Comparison of ENCODE assay signal across 10 mouse cellular contexts in the genomic region with DNA sequence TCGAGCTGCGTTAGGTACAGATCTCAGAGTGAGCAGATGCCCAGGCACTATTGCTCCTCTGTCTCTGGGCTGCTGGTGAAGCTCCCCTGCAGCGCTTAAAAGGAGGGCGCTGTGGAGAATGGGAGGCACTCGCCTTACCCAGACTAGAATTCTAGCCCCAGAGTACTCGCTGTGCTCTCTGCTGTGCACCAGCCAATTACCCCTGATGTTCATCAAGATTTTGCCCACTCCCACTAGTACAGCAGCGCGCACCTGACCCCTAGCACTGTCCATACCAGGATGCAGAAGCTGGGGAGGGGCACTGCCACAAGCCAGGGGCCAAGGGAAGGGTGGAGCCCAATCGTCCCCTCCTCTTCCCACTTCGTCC. TPM values are rescaled to one million over a fixed set of nuclear protein-coding genes. Genes with fewer than 3 reads are reported as not detected.
DNase-seq lines count a peak whose midpoint lies in the region; ATAC-seq and TF ChIP-seq lines count a peak whose summit lies in the region.
"Had no signal": no experiment of that assay in that cellular context is flagged by ENCODE, and none has a peak within 500 bp of the region (broad histone marks: within the 10 kb centered on the region; RNA-seq: fewer than 3 reads in every experiment).

No protein-coding gene starts in this region.

- 0 out of 2 replicates have a peak, but pooled peaks have one; percentile 8 for ATAC-seq in lung, embryonic 14.5 days (ENCODE audit: insufficient read depth)
- peak; percentile 55; the same call in 1 of the 2 replicates for ATAC-seq in forebrain, embryonic 11.5 days (replicated peaks; ENCODE audit: low FRiP score)
- ATAC-seq in intestine, embryonic 15.5 days = peak; percentile 39
- peak; percentile 81 for ATAC-seq in neural tube, embryonic 13.5 days (ENCODE audit: low read depth)

- DNase-seq in lung, embryonic 14.5 days = no peak
- DNase-seq in lung, postnatal 14 days = no peak
- no peak for DNase-seq in forebrain, embryonic 11.5 days (ENCODE audit: low spot score)
- no peak for DNase-seq in gastrocnemius, postnatal 10 days
- DNase-seq in layer of hippocampus, adult 9-10 months (ENCODE audit: low spot score) = no peak
- DNase-seq in kidney, adult 2 months = no peak

- no peak for TF ChIP-seq CTCF in lung, embryonic 14.5 days (IDR thresholded peaks at IDR 0.05; ENCODE audit: low read depth)
- no peak for TF ChIP-seq CTCF in kidney, adult 2 months (conservative IDR thresholded peaks at IDR 0.05; ENCODE audit: insufficient read depth, insufficient read length, low read depth, low read length)

- H3K4me2 ChIP-seq in lung, embryonic 14.5 days = peak overlapping the region; percentile 37; the same call in 1 of the 2 replicates
- peak overlapping the region; percentile 37; the same call in 1 of the 2 replicates for H3K4me2 ChIP-seq in forebrain, embryonic 11.5 days (ENCODE audit: low read depth, low read length, severe bottlenecking)
- peak overlapping the region; percentile 39 for H3K4me2 ChIP-seq in intestine, embryonic 15.5 days (replicated peaks)
- H3K4me2 ChIP-seq in neural tube, embryonic 13.5 days = peak overlapping the region; percentile 53

- no peaks in the 10 kb centered on the region for H3K36me3 ChIP-seq in lung, embryonic 14.5 days (ENCODE audit: insufficient read depth)
- no peaks in the 10 kb centered on the region; the same call in 1 of the 2 replicates for H3K36me3 ChIP-seq in forebrain, embryonic 11.5 days (ENCODE audit: control insufficient read depth, insufficient read depth, low read length)
- no peaks in the 10 kb centered on the region for H3K36me3 ChIP-seq in intestine, embryonic 15.5 days
- no peaks in the 10 kb centered on the region for H3K36me3 ChIP-seq in neural tube, embryonic 13.5 days
- no peaks in the 10 kb centered on the region for H3K36me3 ChIP-seq in kidney, adult 2 months (ENCODE audit: control insufficient read depth, insufficient read depth, low read length)

- WGBS in lung, embryonic 14.5 days = 6% methylated on average over 9 of the region's 10 CpGs
- 3% methylated on average over 10 of the region's 10 CpGs for WGBS in forebrain, embryonic 11.5 days
- WGBS in intestine, embryonic 15.5 days = 5% methylated on average over 9 of the region's 10 CpGs
- 4% methylated on average over 9 of the region's 10 CpGs for WGBS in neural tube, embryonic 13.5 days
- 12% methylated on average over 10 of the region's 10 CpGs for WGBS in kidney, adult 2 months

- no peaks in the 10 kb centered on the region for H3K4me1 ChIP-seq in lung, embryonic 14.5 days (ENCODE audit: insufficient read depth)
- no peaks in the 10 kb centered on the region for H3K4me1 ChIP-seq in forebrain, embryonic 11.5 days (replicated peaks; ENCODE audit: control insufficient read depth, insufficient read depth, low read length)
- H3K4me1 ChIP-seq in intestine, embryonic 15.5 days (replicated peaks) = 0 out of 2 replicates have a peak, but pooled peaks cover 6% of the 10 kb centered on the region
- peaks cover 5% of the 10 kb centered on the region for H3K4me1 ChIP-seq in neural tube, embryonic 13.5 days (replicated peaks)
- no peaks in the 10 kb centered on the region for H3K4me1 ChIP-seq in kidney, adult 2 months (ENCODE audit: control insufficient read depth, insufficient read depth, low read length)

- no peak for TF ChIP-seq POLR2A in kidney, adult 2 months (IDR thresholded peaks at IDR 0.05; ENCODE audit: low read depth, low read length)

- no peak overlapping the region for H3K4me3 ChIP-seq in lung, embryonic 14.5 days (ENCODE audit: low read depth, low read length)
- H3K4me3 ChIP-seq in forebrain, embryonic 11.5 days (ENCODE audit: low read depth, low read length) = no peak overlapping the region
- no peak overlapping the region for H3K4me3 ChIP-seq in intestine, embryonic 15.5 days (replicated peaks)
- peak overlapping the region; percentile 23 for H3K4me3 ChIP-seq in neural tube, embryonic 13.5 days
- no peak overlapping the region for H3K4me3 ChIP-seq in kidney, adult 2 months (ENCODE audit: insufficient read depth, low read depth, low read length)
- H3K4me3 ChIP-seq: erythroblast, embryonic 14.5 days had no signal

- no peak overlapping the region for H3K9ac ChIP-seq in lung, embryonic 14.5 days
- H3K9ac ChIP-seq in forebrain, embryonic 11.5 days (ENCODE audit: low read length) = no peak overlapping the region
- H3K9ac ChIP-seq in intestine, embryonic 15.5 days = no peak overlapping the region
- peak overlapping the region; percentile 60; the same call in 1 of the 2 replicates for H3K9ac ChIP-seq in neural tube, embryonic 13.5 days

- H3K27ac ChIP-seq in lung, embryonic 14.5 days (ENCODE audit: low read depth) = no peak overlapping the region
- H3K27ac ChIP-seq in forebrain, embryonic 11.5 days (ENCODE audit: low read depth, low read length) = no peak overlapping the region
- H3K27ac ChIP-seq in intestine, embryonic 15.5 days = no peak overlapping the region
- no peak overlapping the region for H3K27ac ChIP-seq in neural tube, embryonic 13.5 days (replicated peaks)
- H3K27ac ChIP-seq in kidney, adult 2 months (ENCODE audit: insufficient read depth, low read depth, low read length) = no peak overlapping the region

- no peaks in the 10 kb centered on the region for H3K9me3 ChIP-seq in lung, embryonic 14.5 days (ENCODE audit: low read depth, low read length)
- H3K9me3 ChIP-seq in forebrain, embryonic 11.5 days (ENCODE audit: control insufficient read depth, low read length) = no peaks in the 10 kb centered on the region
- H3K9me3 ChIP-seq in intestine, embryonic 15.5 days = no peaks in the 10 kb centered on the region
- H3K9me3 ChIP-seq in neural tube, embryonic 13.5 days = no peaks in the 10 kb centered on the region

- H3K27me3 ChIP-seq in lung, embryonic 14.5 days (ENCODE audit: insufficient read depth, low read length) = 0 out of 2 replicates have a peak, but pooled peaks cover 5% of the 10 kb centered on the region
- no peaks in the 10 kb centered on the region for H3K27me3 ChIP-seq in forebrain, embryonic 11.5 days (ENCODE audit: control insufficient read depth, insufficient read depth, low read length)
- no peaks in the 10 kb centered on the region for H3K27me3 ChIP-seq in intestine, embryonic 15.5 days (replicated peaks)
- peaks cover 20% of the 10 kb centered on the region for H3K27me3 ChIP-seq in neural tube, embryonic 13.5 days
- no peaks in the 10 kb centered on the region for H3K27me3 ChIP-seq in kidney, adult 2 months (replicated peaks; ENCODE audit: control insufficient read depth, insufficient read depth, low read length)

RNA-seq across cellular contexts. Expression of a gene that starts 10.3 kb away (rescaled TPM):
- 76.2 and 78.4 TPM in 2 replicates for polyA plus RNA-seq in lung, embryonic 14.5 days (2014; fragmentation: Nextera tagmentation; extraction: Ambion mirVana)
- 52.9 and 55.9 TPM in 2 replicates for polyA plus RNA-seq in forebrain, embryonic 11.5 days (2014; fragmentation: Nextera tagmentation; extraction: Ambion mirVana)
- 57.8 and 61.8 TPM in 2 replicates for polyA plus RNA-seq in intestine, embryonic 15.5 days (2015; fragmentation: Nextera tagmentation; extraction: Ambion mirVana)
- 51.3 and 52.8 TPM in 2 replicates for polyA plus RNA-seq in neural tube, embryonic 13.5 days (2015; fragmentation: Nextera tagmentation; extraction: Ambion mirVana)
- 10 to 100 TPM; 30.1 to 36.7 TPM for total RNA-seq in gastrocnemius, postnatal 10 days (2021)
- polyA plus RNA-seq in kidney, adult 2 months (2012; rRNA removed) = 44.0 and 45.3 TPM in 2 replicates

RNA-seq across cellular contexts. Expression of a gene that starts 24.4 kb away (rescaled TPM):
- 1.8 and 1.9 TPM in 2 replicates for polyA plus RNA-seq in lung, embryonic 14.5 days (2014; fragmentation: Nextera tagmentation; extraction: Ambion mirVana)
- polyA plus RNA-seq in forebrain, embryonic 11.5 days (2014; fragmentation: Nextera tagmentation; extraction: Ambion mirVana) = 22.6 and 28.1 TPM in 2 replicates
- polyA plus RNA-seq in intestine, embryonic 15.5 days (2015; fragmentation: Nextera tagmentation; extraction: Ambion mirVana) = 6.6 TPM in 2 replicates
- polyA plus RNA-seq in neural tube, embryonic 13.5 days (2015; fragmentation: Nextera tagmentation; extraction: Ambion mirVana) = 88.4 and 96.1 TPM in 2 replicates
- total RNA-seq in gastrocnemius, postnatal 10 days (2021) = 10 to 100 TPM; 16.8 to 17.3 TPM
- 3.6 and 3.7 TPM in 2 replicates for polyA plus RNA-seq in kidney, adult 2 months (2012; rRNA removed)

RNA-seq across cellular contexts. Expression of a gene that starts 49.3 kb away (rescaled TPM):
- polyA plus RNA-seq in lung, embryonic 14.5 days (2014; fragmentation: Nextera tagmentation; extraction: Ambion mirVana) = not detected in 2 replicates
- polyA plus RNA-seq in forebrain, embryonic 11.5 days (2014; fragmentation: Nextera tagmentation; extraction: Ambion mirVana) = 0.31 TPM in 1 of 2 replicates, not detected in the other
- polyA plus RNA-seq in intestine, embryonic 15.5 days (2015; fragmentation: Nextera tagmentation; extraction: Ambion mirVana) = not detected in 2 replicates
- polyA plus RNA-seq in neural tube, embryonic 13.5 days (2015; fragmentation: Nextera tagmentation; extraction: Ambion mirVana) = not detected in 2 replicates
- total RNA-seq in gastrocnemius, postnatal 10 days (2021) = not detected
- not detected in 2 replicates for polyA plus RNA-seq in kidney, adult 2 months (2012; rRNA removed)
- total RNA-seq: liver, adult 2 months had no signal
- polyA plus RNA-seq: erythroblast, embryonic 14.5 days; liver, adult 2 months had no signal

Comparison
In these comparisons a context has a peak if more than half of its experiments do, and no peak if none do; other contexts are left out.
1. ATAC-seq: peak in every context shown above with its lines; median percentile 81 in neural tube, embryonic 13.5 days; 55 in forebrain, embryonic 11.5 days; 39 in intestine, embryonic 15.5 days; 8 in lung, embryonic 14.5 days.